Mouse (Mus musculus) adrenal gland, postnatal 14 days (tissue): ENCODE results near the gene Mctp1. TPM values are rescaled to one million over a fixed set of nuclear protein-coding genes. Genes with fewer than 3 reads are reported as not detected.
A peak's percentile ranks its signal among the peaks of the same experiment; 100 is the strongest.
"Not testable (repeated sequence)": the region's sequence is repeated elsewhere in the genome, so short reads cannot be mapped to it uniquely, and the experiment has no call there.

Source experiments
- DNase-seq: peaks from one replicate; pipeline ENCODE4 v3.0.0; 2021; ENCODE audit warnings: mixed read lengths
- long read RNA-seq, 2 experiments: library from polyadenylated mRNA; stranded (forward); transcript quantifications; one replicate each; pipeline ENCODE4 v2.0.0; 2021
- total RNA-seq: library from RNA; stranded (reverse); gene quantifications from 2 replicates; pipeline ENCODE4 v1.2.3, GENCODE M21; 2021

Gene Mctp1
- 1.8 and 2.9 TPM in 2 replicates for total RNA-seq
- long read RNA-seq, experiment 1, result 0 reads
- long read RNA-seq, experiment 2, result 0 reads

- DNase-seq, result peak; percentile 77
Measured at GRCm38 (mm10) chr13:76383972-76384663, at the start of gene Mctp1. TSS of gene Mctp1 (plus strand) at chr13:76384535.

GRCm38 (mm10) chr13:76345941-76346340, 38.4 kb upstream of the Mctp1 start:
- DNase-seq, result not testable (repeated sequence)

- DNase-seq, result no peak
Measured at GRCm38 (mm10) chr13:76358720-76359119, 25.6 kb upstream of the Mctp1 start.

- DNase-seq, result peak; percentile 42
Measured at GRCm38 (mm10) chr13:76384664-76385435, 515 bp downstream of the Mctp1 start.

- DNase-seq, result no peak
Measured at GRCm38 (mm10) chr13:76388615-76389014, 4.3 kb downstream of the Mctp1 start.

- peak; percentile 39 for DNase-seq
Measured at GRCm38 (mm10) chr13:76391920-76392319, 7.6 kb downstream of the Mctp1 start.

GRCm38 (mm10) chr13:76393106-76393505, 8.8 kb downstream of the Mctp1 start:
- no peak for DNase-seq

GRCm38 (mm10) chr13:76395906-76396305, 11.6 kb downstream of the Mctp1 start:
- DNase-seq, result no peak

GRCm38 (mm10) chr13:76409296-76409695, 25.0 kb downstream of the Mctp1 start:
- DNase-seq, result no peak

- DNase-seq, result peak; percentile 5
Measured at GRCm38 (mm10) chr13:76410665-76411064, 26.3 kb downstream of the Mctp1 start.

- no peak for DNase-seq
Measured at GRCm38 (mm10) chr13:76415346-76415745, 31.0 kb downstream of the Mctp1 start.

- DNase-seq, result peak; percentile 49
Measured at GRCm38 (mm10) chr13:76420111-76420510, 35.8 kb downstream of the Mctp1 start.

GRCm38 (mm10) chr13:76421075-76421474, 36.7 kb downstream of the Mctp1 start:
- no peak for DNase-seq

- no peak for DNase-seq
Measured at GRCm38 (mm10) chr13:76422124-76422523, 37.8 kb downstream of the Mctp1 start.

GRCm38 (mm10) chr13:76429456-76429855, 45.1 kb downstream of the Mctp1 start:
- no peak for DNase-seq

GRCm38 (mm10) chr13:76429927-76430326, 45.6 kb downstream of the Mctp1 start:
- DNase-seq, result no peak

GRCm38 (mm10) chr13:76431946-76432345, 47.6 kb downstream of the Mctp1 start:
- DNase-seq, result no peak

GRCm38 (mm10) chr13:76433438-76433837, 49.1 kb downstream of the Mctp1 start:
- DNase-seq, result no peak

GRCm38 (mm10) chr13:76436426-76436825, 52.1 kb downstream of the Mctp1 start:
- DNase-seq, result no peak

GRCm38 (mm10) chr13:76438765-76439164, 54.4 kb downstream of the Mctp1 start:
- no peak for DNase-seq

GRCm38 (mm10) chr13:76446059-76446458, 61.7 kb downstream of the Mctp1 start:
- DNase-seq, result no peak

- DNase-seq, result no peak
Measured at GRCm38 (mm10) chr13:76447528-76447927, 63.2 kb downstream of the Mctp1 start.

GRCm38 (mm10) chr13:76451526-76451925, 67.2 kb downstream of the Mctp1 start:
- DNase-seq, result not testable (repeated sequence)

GRCm38 (mm10) chr13:76481601-76482000, 97.3 kb downstream of the Mctp1 start:
- no peak for DNase-seq
